Mouse (Mus musculus) limb, embryonic 13.5 days (tissue): ENCODE measurements around the gene Foxd2. TPM values are rescaled to one million over a fixed set of nuclear protein-coding genes. Genes with fewer than 3 reads are reported as not detected.

Experiments
- ATAC-seq: fragments of 200-750 bp; cut with Nextera tagmentation; 2 replicates; pipeline ENCODE4 v1.8.0; 2017; ENCODE audit warnings: low read depth, moderate number of reproducible peaks, moderate TSS enrichment; ENCODE audit not compliant: low FRiP score
- H3K27ac ChIP-seq: fragments of 300-500 bp; sonication (generic); 2 replicates; pipeline ENCODE4 v1.5.1; 2015; ENCODE audit warnings: inconsistent platforms, mild to moderate bottlenecking, moderate library complexity
- H3K27me3 ChIP-seq: fragments of 300-500 bp; sonication (generic); 2 replicates; pipeline ENCODE4 v1.6.1; 2015; ENCODE audit warnings: mild to moderate bottlenecking, inconsistent platforms
- H3K36me3 ChIP-seq: fragments of 300-500 bp; sonication (generic); 2 replicates; pipeline ENCODE4 v1.6.1; 2015; ENCODE audit warnings: inconsistent platforms, mild to moderate bottlenecking, moderate library complexity
- H3K4me1 ChIP-seq: fragments of 300-500 bp; sonication (generic); 2 replicates; pipeline ENCODE4 v1.6.1; 2015; ENCODE audit warnings: inconsistent platforms
- H3K4me2 ChIP-seq: fragments of 300-500 bp; sonication (generic); replicated peaks from 2 replicates; pipeline ENCODE4 v1.6.1; 2015; ENCODE audit warnings: inconsistent platforms, mild to moderate bottlenecking, moderate library complexity
- H3K4me3 ChIP-seq: fragments of 300-500 bp; sonication (generic); 2 replicates; pipeline ENCODE4 v1.5.1; 2015; ENCODE audit warnings: moderate library complexity, mild to moderate bottlenecking, inconsistent platforms
- H3K9ac ChIP-seq: fragments of 300-500 bp; sonication (generic); 2 replicates; pipeline ENCODE4 v1.6.1; 2015; ENCODE audit warnings: mild to moderate bottlenecking, inconsistent platforms
- H3K9me3 ChIP-seq: fragments of 300-500 bp; sonication (generic); 2 replicates; pipeline ENCODE4 v1.6.1; 2016; ENCODE audit warnings: inconsistent platforms
- WGBS: fragments of 180-500 bp; shearing (Covaris S2); methylation state at CpG from one replicate; pipeline ENCODE4 v1.1.7; 2015; 5-methylcytosine and 5-hydroxymethylcytosine counted together
- polyA plus RNA-seq: library from polyadenylated mRNA; unstranded; fragments of >200 nt; fragmentation: Nextera tagmentation; extraction: Ambion mirVana; gene quantifications from 2 replicates; pipeline ENCODE4 v1.2.1, GENCODE M21; 2015

Gene Foxd2
- 1.3 and 1.9 TPM in 2 replicates for polyA plus RNA-seq

DNA sequence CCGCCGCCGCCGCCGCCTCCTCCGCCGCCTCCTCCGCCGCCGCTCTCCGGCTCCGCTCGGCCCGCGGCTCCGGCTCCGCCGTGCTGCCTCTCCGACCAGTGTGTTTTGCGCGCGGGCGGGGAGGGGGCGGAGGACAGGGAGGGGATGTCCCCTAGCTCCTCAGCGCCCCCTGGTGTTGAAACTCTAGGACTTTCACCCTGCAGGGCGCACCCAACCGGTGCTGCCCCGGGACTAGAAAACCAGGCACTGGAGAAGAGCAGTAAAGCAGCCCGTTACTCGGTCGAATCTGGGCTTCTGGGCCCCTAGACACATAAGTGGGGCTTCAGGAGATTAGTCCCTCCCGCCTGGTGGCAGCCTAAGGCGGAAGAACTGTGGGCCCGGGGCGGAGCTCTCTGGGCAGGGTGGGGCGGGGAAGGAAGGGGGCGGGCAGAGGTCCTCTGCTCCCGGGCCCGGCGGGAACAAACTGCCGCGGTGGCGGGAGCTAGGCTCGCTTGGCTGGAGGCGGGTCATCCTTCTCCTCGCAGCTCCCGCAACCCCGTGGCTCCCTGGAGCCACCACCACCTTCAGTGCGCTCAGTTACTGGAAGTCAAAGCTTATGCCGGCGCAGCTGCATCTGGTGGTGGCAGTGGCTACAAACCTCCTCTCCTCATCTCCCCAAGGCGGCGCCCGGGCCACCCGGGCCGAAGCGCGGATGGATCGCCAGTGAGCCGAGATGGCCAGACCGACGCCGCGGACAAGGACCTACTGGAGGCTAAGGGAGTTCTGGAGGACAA lies at the start of gene Foxd2:
Gene Foxd2, minus strand, starts transcription at position 45 of the 773 bp plus-strand sequence.
- Histone ChIP-seq H3K4me3 (peak within 1 kb of the TSS; percentile 57), H3K27ac (peak within 1 kb of the TSS; percentile 44; the same call in 1 of the 2 replicates), H3K4me2 (peak within 1 kb of the TSS; percentile 77), H3K4me1 (peaks cover 31% of the 10 kb centered on the region), H3K36me3 (no peaks in the 10 kb centered on the region), H3K9ac (peak within 1 kb of the TSS; percentile 72), H3K27me3 (peaks cover 100% of the 10 kb centered on the region), H3K9me3 (no peaks in the 10 kb centered on the region)
- ATAC-seq, result peak; percentile 89
- WGBS, result under 1% methylated on average over 63 of the region's 64 CpGs

- Histone ChIP-seq H3K9me3 (no peaks in the 10 kb centered on the region), H3K4me1 (no peaks in the 10 kb centered on the region), H3K36me3 (peaks cover 25% of the 10 kb centered on the region), H3K27ac (no peak overlapping the region), H3K4me3 (no peak overlapping the region), H3K9ac (no peak overlapping the region), H3K27me3 (peaks cover 2% of the 10 kb centered on the region), H3K4me2 (no peak overlapping the region)
- 81% methylated on average over 2 of the region's 2 CpGs for WGBS
- ATAC-seq, result no peak
Measured at GRCm38 (mm10) chr4:114958231-114958630, 49.6 kb upstream of the Foxd2 start.

GRCm38 (mm10) chr4:114957403-114957802 lies 48.7 kb upstream of the Foxd2 start:
- Histone ChIP-seq H3K36me3 (peaks cover 16% of the 10 kb centered on the region), H3K9me3 (no peaks in the 10 kb centered on the region), H3K9ac (no peak overlapping the region), H3K27ac (no peak overlapping the region), H3K27me3 (peaks cover 5% of the 10 kb centered on the region), H3K4me3 (no peak overlapping the region), H3K4me1 (no peaks in the 10 kb centered on the region), H3K4me2 (no peak overlapping the region)
- ATAC-seq, result no peak

GRCm38 (mm10) chr4:114953172-114953571 lies 44.5 kb upstream of the Foxd2 start:
- Histone ChIP-seq H3K4me2 (no peak overlapping the region), H3K9me3 (no peaks in the 10 kb centered on the region), H3K27ac (no peak overlapping the region), H3K27me3 (peaks cover 30% of the 10 kb centered on the region), H3K4me3 (no peak overlapping the region), H3K36me3 (no peaks in the 10 kb centered on the region), H3K4me1 (no peaks in the 10 kb centered on the region), H3K9ac (no peak overlapping the region)
- 77% methylated on average over 3 of the region's 3 CpGs for WGBS
- no peak for ATAC-seq

DNA sequence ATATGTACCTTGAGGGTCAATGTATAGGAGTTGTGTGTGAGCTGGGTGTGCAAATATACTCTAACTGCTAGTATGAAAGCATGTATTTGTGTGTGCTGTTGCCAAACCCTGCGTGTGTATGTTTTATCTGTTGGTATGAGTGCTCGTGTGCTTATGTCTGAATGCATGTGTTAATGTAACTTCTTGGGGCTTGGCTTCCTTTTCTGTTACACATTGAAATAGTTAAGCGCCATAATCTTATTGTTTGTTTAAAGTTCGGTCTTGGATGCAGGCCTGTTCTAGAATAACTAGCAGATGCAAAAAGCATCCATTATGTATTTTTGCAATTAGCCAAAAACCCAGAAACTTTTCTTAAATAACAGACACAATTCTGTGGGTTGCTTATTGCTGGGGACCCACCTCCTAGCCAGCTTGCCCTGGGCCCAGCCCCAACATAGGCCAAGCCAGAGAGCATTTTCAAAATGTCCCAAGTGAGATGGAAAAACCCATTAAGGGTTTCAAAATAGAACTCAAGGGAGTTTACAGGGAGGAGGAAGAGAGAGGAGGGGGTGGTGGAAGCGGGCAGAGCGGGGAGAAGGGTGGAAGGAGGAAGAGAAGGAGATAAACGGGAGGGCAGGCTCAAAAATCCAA lies 39.3 kb upstream of the Foxd2 start:
- no peak overlapping the region for H3K27ac ChIP-seq
- no peaks in the 10 kb centered on the region for H3K9me3 ChIP-seq
- WGBS, result 58% methylated on average over 7 of the region's 7 CpGs
- H3K4me2 ChIP-seq, result no peak overlapping the region
- H3K27me3 ChIP-seq, result peaks cover 72% of the 10 kb centered on the region
- peaks cover 3% of the 10 kb centered on the region for H3K4me1 ChIP-seq
- H3K4me3 ChIP-seq, result no peak overlapping the region
- no peak overlapping the region for H3K9ac ChIP-seq
- ATAC-seq, result no peak
- no peaks in the 10 kb centered on the region for H3K36me3 ChIP-seq

- WGBS, result 29% methylated on average over 6 of the region's 6 CpGs
- Histone ChIP-seq H3K4me2 (no peak overlapping the region), H3K9ac (no peak overlapping the region), H3K4me3 (no peak overlapping the region), H3K36me3 (no peaks in the 10 kb centered on the region), H3K27ac (no peak overlapping the region), H3K9me3 (no peaks in the 10 kb centered on the region), H3K4me1 (peaks cover 8% of the 10 kb centered on the region), H3K27me3 (peaks cover 74% of the 10 kb centered on the region)
- peak; percentile 69; the same call in 1 of the 2 replicates for ATAC-seq
Measured at GRCm38 (mm10) chr4:114947395-114947794, 38.7 kb upstream of the Foxd2 start.

DNA sequence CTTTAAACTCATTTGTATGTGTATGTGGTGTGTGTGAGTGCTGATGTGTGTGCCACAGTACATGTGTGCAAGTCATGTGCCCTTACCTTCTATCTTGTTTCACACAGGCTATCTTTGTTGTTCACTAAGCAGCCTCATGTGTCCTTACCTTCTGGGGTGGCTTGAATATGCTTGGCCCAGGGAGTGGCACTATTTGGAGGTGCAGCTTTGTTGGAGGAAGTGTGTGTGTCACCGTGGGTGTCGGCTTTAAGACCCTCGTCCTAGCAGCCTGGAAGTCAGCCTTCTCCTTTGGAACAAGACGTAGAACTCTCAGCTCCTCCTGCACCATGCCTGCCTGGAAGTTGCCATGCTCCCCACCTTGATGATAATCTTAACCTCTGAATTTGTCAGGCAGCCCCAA lies 37.7 kb upstream of the Foxd2 start:
- no peak overlapping the region for H3K4me3 ChIP-seq
- peaks cover 17% of the 10 kb centered on the region for H3K4me1 ChIP-seq
- ATAC-seq, result no peak
- H3K27me3 ChIP-seq, result peaks cover 79% of the 10 kb centered on the region
- WGBS, result 84% methylated on average over 4 of the region's 4 CpGs
- no peaks in the 10 kb centered on the region for H3K9me3 ChIP-seq
- no peak overlapping the region for H3K4me2 ChIP-seq
- H3K36me3 ChIP-seq, result no peaks in the 10 kb centered on the region
- no peak overlapping the region for H3K27ac ChIP-seq
- H3K9ac ChIP-seq, result no peak overlapping the region

- H3K4me3 ChIP-seq, result no peak overlapping the region
- ATAC-seq, result no peak
- H3K36me3 ChIP-seq, result no peaks in the 10 kb centered on the region
- H3K9ac ChIP-seq, result no peak overlapping the region
- H3K4me2 ChIP-seq, result no peak overlapping the region
- no peaks in the 10 kb centered on the region for H3K9me3 ChIP-seq
- 24% methylated on average over 5 of the region's 5 CpGs for WGBS
- peaks cover 82% of the 10 kb centered on the region for H3K27me3 ChIP-seq
- H3K27ac ChIP-seq, result no peak overlapping the region
- H3K4me1 ChIP-seq, result peaks cover 17% of the 10 kb centered on the region
Measured at GRCm38 (mm10) chr4:114945021-114945420, 36.3 kb upstream of the Foxd2 start.

DNA sequence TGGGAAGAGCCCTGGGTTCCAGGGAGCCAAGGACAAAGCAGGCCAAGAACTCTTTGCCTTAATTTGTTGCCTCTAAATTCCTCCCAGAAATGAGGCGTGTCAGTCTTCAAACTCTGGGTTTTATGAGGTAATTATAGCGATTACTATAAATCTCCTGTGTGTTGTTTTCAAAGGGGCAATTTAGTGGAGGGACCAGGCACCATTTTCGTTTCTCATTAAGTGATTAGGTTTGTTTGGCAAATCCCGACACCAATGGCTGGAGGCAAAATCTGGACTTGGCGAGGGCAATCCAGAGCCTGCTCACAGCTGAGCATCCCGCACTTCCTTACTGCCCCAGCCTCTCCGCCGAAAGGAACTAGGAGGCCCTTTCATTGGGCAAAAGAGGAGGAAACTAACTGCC lies 33.9 kb upstream of the Foxd2 start:
- H3K9me3 ChIP-seq, result no peaks in the 10 kb centered on the region
- peaks cover 17% of the 10 kb centered on the region for H3K4me1 ChIP-seq
- H3K9ac ChIP-seq, result no peak overlapping the region
- H3K4me2 ChIP-seq, result no peak overlapping the region
- ATAC-seq, result peak; percentile 21; the same call in 1 of the 2 replicates
- no peak overlapping the region for H3K27ac ChIP-seq
- 12% methylated on average over 8 of the region's 8 CpGs for WGBS
- no peaks in the 10 kb centered on the region for H3K36me3 ChIP-seq
- peaks cover 81% of the 10 kb centered on the region for H3K27me3 ChIP-seq
- H3K4me3 ChIP-seq, result no peak overlapping the region

DNA sequence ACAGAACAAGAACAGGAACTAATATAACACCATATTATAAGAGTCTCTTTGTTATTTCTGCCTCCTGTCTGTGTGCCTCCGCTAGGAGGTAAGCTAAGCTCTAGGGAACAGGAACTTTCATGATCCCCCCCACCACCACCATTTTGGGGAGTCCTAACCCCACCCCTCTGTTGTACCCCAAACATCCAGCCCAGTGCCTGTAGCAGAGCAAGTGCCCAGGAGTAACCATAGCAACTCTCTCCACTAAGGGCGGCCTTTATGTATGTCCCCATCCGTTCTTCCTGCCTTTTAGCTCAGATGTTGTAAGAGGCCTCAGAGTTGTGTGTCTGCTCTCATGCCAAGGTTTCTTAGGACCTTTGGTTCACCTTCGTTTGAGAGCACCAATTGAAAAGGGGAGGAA lies 33.4 kb upstream of the Foxd2 start:
- peaks cover 82% of the 10 kb centered on the region for H3K27me3 ChIP-seq
- H3K36me3 ChIP-seq, result no peaks in the 10 kb centered on the region
- no peak overlapping the region for H3K4me3 ChIP-seq
- no peak for ATAC-seq
- H3K4me2 ChIP-seq, result no peak overlapping the region
- peaks cover 17% of the 10 kb centered on the region for H3K4me1 ChIP-seq
- no peak overlapping the region for H3K27ac ChIP-seq
- WGBS, result 31% methylated on average over 4 of the region's 4 CpGs
- H3K9ac ChIP-seq, result no peak overlapping the region
- no peaks in the 10 kb centered on the region for H3K9me3 ChIP-seq

- Histone ChIP-seq H3K9ac (no peak overlapping the region), H3K4me2 (no peak overlapping the region), H3K4me1 (peaks cover 17% of the 10 kb centered on the region), H3K27me3 (peaks cover 80% of the 10 kb centered on the region), H3K36me3 (no peaks in the 10 kb centered on the region), H3K4me3 (no peak overlapping the region), H3K9me3 (no peaks in the 10 kb centered on the region), H3K27ac (no peak overlapping the region)
- WGBS, result 79% methylated on average over 4 of the region's 4 CpGs
- no peak for ATAC-seq
Measured at GRCm38 (mm10) chr4:114941311-114941710, 32.6 kb upstream of the Foxd2 start.

DNA sequence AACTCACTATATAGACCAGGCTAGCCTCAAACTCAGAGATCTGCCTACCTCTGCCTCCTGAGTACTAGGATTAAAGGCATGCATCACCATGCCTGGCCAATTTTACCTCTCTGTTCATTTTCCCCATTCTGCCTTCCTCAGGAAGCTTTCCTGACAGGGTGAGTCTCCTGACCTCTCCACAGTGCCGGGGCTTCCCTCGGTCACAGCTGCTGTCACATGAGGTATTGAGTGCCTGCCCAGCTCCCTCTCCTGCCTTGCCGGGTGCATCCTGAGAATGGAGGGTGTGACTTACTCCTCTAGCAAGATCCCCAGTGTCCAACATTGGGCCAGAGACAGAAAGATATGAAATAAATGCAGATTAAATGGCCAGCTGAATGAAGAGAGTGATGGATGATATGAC lies 29.6 kb upstream of the Foxd2 start:
- no peak overlapping the region for H3K4me2 ChIP-seq
- H3K9ac ChIP-seq, result no peak overlapping the region
- ATAC-seq, result no peak
- H3K27ac ChIP-seq, result no peak overlapping the region
- no peak overlapping the region for H3K4me3 ChIP-seq
- 57% methylated on average over 3 of the region's 3 CpGs for WGBS
- peaks cover 77% of the 10 kb centered on the region for H3K27me3 ChIP-seq
- H3K9me3 ChIP-seq, result no peaks in the 10 kb centered on the region
- peaks cover 17% of the 10 kb centered on the region for H3K4me1 ChIP-seq
- no peaks in the 10 kb centered on the region for H3K36me3 ChIP-seq
